Mouse (Mus musculus) kidney, embryonic 15.5 days (tissue): ENCODE data around the gene Echdc3. TPM values are rescaled to one million over a fixed set of nuclear protein-coding genes. Genes with fewer than 3 reads are reported as not detected.

Experiments used
- polyA plus RNA-seq: library from polyadenylated mRNA; unstranded; fragments of >200 nt; fragmentation: Nextera tagmentation; extraction: Ambion mirVana; gene quantifications from 2 replicates; pipeline ENCODE4 v1.2.1, GENCODE M21; 2015

Gene Echdc3
- polyA plus RNA-seq, 1 experiment from 2014 or later, result 9.5 TPM

Other genes with a start within 250 kb of the Echdc3 start
- gene Proser2, start 82.8 kb downstream of the Echdc3 start, polyA plus RNA-seq, result 12.7 and 15.3 TPM in 2 replicates
- 9.4 TPM in 2 replicates for gene Usp6nl, start 109.6 kb upstream of the Echdc3 start, polyA plus RNA-seq